Mouse (Mus musculus): ENCODE measurements around the gene Atp8a2.

Gene Atp8a2

DNA sequence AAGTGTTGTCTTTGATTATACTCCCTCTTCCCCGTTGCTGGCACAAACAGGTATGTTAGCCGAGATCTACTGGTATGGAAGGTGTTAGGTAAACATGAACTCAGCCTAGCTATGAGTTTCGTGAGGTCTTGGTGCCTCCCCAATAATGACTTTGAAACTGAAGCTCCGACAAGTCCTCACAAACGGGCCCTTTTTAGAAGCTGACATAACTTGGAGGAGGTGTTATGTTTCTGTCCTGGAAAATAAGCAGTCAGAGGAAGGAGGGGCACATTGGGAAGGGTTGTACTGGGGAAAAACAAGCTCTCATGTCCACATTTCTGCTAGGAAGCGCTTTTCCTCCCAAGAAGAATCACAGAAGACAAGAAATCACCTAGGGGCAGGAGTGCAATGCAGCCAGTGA lies 540.4 kb downstream of the Atp8a2 start:
- in situ Hi-C loops (cut with MboI, MseI): no loop called here

DNA sequence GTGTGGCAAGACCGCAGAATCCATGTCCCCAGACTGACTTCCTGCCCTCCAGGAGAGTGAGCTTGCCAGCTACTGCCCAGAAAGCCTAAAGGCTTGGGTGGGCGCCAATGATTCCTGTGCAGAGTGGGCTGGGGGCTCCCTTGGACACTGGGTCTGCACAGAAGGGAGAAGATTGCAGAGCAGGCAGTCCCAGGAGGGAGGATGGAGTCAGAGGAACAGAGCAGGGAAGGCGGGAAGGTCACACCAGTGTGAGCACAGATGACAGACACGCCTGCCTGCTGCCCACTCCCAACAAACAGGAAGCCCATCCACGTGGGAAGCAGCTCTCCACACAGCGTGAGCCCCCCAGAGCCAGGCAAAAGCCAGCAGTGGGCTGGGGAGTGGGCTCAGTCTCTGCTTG lies 547.6 kb downstream of the Atp8a2 start:
- in situ Hi-C loops (cut with MboI, MseI): no loop called here

DNA sequence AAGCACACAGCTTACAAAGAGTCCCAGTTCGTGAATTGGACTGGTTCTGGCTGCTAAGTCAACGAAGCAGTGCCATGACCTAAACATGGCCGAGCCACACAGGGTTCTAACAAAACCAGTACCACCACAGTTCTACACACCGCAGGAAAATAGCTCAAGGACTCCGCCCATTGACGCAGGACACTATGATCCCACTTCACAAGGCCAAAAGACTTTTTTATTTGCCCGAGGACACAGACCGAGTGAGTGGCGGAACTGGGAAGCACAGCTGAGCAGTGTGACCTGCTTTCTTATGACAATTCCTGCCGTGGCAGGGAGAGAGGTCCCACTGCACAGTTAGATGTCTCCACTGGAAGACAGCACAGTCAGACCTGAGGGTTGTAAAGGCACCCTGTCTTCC lies 548.4 kb downstream of the Atp8a2 start:
- in situ Hi-C loops (cut with MboI, MseI): no loop called here

DNA sequence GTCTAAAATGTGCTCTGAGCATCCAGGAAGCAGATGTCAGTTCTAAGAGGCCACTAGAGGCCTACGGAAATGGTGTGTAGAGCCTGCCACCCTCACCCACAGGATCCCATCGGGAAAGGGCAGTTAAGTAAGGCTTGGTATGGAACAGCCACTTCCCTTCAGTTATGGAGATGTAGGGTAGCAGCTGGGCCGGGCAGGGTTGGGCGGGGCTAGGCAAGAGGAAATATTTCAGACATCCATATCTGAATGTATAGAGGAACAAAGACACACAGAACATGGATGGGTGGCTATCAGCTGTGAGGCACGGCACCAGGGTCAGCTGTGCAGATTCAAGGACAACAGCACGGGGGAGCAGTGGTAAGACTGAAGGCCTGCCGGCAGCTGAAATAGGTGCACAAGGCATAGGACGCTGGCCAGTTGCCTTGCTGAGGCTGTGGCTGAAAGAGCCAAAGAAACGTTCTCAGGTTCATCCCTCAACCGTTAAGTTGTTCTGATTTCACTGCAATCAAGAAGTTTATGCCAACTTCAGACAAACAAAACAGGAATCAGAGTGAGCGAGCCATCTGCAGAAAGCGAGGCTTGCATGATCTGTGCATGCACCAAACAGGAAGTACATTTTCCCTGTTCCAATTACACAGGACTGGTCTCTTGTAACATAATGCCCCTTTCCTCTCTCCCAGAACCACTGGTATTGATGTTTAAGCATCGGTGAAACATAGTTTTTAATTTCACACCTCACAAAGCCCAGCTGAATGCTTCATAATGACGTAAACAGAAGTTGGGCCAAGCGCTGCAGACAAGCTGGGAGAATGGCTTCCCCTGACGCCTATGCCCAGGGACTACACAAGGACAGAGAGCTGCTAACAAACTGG lies 549.9 kb downstream of the Atp8a2 start:
- in situ Hi-C loops (cut with MboI, MseI): no loop called here

DNA sequence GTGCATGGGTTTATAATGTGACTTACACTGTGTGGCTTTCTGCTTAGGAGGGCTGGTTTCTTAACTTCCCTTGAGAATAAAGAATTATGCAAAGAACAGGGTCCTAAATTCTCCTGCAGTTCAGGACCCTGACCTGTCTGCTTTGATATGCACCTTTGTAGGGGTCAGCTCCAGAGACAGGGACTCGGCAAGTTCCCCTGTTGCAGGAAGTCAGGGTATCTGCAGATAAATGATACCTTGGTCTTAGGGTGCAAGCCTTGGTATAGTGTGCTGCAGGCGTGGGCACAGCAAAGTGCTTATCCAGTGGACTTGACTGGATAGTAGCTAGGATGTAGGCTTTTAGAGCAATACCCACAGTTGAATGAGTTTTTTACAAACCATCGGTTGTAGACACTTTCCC lies 552.1 kb downstream of the Atp8a2 start:
- in situ Hi-C loops (cut with MboI, MseI): no loop called here

DNA sequence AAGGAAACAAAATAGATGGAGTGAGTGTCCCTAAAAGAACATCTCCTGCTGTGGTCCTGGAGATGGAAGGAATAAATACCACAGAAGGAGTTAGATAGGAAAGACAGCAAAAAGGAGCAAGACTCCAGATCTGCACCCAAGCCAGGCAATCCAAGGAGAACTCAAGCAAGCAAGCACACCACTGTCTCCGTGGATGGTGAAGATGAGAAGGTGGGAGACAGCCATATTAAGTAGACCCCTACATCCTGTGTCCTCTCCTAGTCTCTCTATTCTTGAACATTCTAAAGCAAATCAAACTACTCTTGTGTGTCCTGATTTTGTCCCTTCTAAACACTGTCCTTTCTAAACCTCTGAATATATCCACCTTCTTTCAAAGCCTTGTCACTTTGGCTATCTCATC lies 552.8 kb downstream of the Atp8a2 start:
- in situ Hi-C loops (cut with MboI, MseI): no loop called here

DNA sequence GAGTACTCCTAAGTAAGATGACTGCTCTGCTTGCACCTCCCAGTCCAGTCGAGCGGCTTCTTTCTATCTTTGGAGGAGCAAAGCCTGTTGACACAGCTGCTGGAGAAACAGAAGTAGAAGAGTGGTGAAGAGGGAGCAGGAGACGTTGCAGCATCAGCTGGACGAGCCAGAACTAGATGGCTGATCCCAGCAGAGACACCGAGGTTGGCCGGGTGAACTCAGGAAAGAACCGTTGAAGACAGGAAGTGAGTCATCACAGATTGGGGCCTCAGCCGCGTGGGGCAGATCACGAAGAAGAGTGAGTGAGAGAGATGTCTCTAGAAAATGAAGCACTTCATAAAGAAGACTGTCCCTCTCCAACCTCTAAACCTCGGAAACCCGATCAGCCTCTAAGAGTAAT lies 553.4 kb downstream of the Atp8a2 start:
- in situ Hi-C loops (cut with MboI, MseI): no loop called here

DNA sequence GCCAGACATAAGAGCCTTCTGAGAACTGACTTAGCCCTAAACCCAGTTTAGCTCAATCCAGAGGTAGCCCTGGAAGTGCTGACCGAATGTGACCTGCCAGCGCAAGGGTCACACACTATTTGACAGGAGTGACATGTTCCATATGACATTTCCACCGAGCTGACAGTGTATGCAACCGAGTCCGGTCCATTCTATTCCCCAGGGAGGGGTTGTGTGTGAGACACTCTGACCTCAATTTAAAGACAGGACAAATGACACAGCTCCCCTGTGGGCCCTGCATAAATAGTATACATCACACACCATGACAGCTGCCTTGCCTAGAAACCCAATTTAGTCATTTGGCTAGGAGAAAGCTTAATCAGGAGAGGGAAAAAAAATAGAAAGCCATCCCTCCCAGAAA lies 555.1 kb downstream of the Atp8a2 start:
- in situ Hi-C loops (cut with MboI, MseI): no loop called here

DNA sequence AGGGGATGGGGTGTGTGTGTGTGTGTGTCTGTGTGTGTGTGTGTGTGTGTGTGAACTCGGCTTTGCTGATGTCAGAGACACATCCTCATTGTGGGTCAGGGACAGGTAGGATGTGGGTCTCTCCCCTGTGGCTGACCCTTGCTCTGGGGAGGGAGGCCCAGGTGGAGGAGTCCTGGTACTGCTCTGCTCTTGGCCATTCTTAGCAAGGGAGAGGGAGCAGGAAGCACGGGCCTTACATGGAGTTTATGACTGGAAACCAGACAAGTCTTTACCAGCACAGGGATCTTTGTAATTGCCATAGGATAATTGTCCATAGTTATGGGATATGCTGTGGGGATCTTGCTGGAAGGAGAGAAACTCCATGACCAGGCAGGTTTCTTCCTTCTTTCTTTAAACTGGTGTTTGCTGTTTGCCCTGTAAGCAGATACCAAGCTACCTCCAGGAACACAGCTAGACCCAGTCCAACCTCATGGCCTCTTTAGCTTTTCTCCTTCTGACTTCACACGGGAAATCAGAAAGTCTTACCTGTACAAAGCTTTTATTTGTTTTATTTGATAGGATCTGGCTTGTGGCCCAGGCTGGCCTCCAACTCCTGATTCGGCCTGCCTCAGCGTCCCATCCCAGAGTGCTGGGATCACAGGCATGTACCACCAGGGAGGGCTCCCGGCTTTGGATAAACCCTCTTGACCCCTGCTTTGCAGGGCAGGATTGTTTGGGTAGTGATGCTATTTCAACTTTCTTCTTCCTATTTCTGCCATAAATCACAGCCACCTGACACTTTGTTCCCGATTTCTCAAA lies 557.9 kb downstream of the Atp8a2 start:
- in situ Hi-C loops (cut with MboI, MseI): no loop called here

DNA sequence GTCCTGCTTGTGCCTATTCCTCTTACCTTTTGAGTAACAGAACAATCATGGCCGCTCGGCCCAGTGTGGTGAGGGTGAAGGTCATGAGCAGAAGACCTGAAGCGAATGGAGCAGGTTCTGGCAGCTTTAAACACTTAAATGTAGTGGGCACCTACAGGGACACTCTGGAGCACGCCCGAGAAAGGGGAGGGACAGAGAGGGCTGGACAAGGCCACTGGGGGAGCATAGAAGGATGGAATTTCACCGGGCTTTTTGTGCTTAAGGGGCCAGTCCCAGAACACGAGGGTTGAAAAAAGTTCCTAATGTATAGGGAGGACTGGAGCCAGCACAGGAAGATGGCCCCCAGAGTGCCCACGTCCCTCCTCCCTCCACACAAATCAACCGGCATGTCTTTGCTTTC lies 563.0 kb downstream of the Atp8a2 start:
- in situ Hi-C loops (cut with MboI, MseI): no loop called here

DNA sequence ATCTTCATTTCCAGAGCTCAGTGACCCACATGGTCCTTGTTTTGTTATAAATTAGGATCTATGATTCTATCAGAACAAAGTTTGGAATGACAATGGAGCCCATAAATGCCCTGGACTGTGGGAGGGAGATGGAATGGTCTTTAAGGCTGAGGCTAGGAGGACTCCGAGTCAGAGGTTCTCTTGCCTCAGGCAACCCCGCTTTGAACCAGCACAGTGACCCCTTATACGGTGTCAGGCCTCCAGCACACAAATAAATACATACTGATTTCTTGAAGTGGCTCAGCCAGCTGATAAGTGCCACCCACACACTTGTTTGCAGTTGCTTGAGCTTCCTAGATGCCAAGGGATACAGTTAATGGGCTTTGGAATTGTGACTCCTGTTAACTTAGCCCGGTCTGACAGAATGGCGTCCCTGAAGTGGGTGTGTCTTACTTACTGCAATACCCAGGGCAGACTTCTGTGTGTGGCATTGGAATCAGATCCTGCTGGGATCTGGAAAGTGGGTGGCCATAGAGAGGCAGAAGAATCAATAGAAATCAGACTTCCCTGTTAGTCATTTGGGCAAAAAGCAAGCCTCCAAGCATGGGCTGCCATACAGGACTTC lies 563.6 kb downstream of the Atp8a2 start:
- in situ Hi-C loops (cut with MboI, MseI): no loop called here

DNA sequence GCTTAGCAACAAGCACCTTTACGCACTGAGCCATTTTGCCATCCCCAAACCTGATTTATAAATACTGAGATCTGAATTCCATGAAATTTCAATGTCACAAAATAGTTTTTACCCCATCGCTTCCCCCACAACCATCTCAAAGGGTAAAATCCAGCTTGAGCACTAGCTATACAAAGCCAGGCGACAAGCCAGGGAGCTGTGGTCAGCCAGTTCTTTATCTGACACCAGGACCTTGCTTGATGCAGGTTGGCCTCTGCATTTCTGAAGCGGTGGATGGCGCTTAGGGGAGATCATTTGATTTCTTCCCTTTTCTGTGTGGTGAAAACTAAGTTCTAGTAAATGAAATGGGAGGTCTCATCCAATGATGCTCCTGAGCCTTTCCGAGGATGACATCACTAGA lies 564.9 kb downstream of the Atp8a2 start:
- in situ Hi-C loops (cut with MboI, MseI): no loop called here

DNA sequence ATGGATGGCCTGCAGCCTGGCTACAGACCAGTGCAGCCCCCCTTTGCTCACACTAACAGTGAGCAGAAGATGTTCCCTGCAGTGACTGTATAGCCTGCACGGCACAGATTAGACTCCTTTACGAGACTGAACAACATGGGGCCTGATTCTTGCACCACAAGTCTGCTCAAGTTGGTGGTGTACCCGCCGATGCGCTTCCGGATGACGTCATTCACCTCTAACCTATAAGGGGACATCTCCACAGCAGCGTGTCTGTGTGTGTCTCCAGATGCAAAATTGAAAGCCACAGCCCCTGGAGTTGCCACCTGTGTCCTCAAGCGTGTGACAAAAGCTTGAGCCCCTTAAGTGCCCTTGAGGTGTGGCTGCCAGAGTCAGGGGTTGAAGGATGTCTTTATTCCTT lies 566.9 kb downstream of the Atp8a2 start:
- in situ Hi-C loops (cut with MboI, MseI): no loop called here

DNA sequence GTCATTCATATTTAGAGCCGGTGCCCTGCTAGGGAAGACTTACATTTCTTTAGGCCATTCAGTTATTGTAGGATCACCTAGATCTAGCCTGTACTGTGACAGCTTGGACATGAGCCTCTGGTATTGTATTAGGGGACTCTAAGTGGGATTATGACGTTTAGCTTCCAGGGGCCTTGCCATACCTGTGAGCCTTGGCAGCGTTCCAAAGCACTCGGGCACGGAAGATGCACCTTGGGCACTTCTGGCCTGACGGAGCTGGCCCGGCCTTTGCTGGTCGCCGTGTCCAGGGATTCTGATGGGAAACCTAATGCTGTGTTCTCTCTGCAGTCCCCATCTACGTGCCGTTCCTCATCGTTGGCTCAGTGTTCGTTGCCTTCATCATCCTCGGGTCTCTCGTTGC lies 567.7 kb downstream of the Atp8a2 start:
- in situ Hi-C loops (cut with MboI, MseI): loop anchor here (10.0 kb wide), 1 partner anchor 315 kb away; no protein-coding TSS in a partner anchor

DNA sequence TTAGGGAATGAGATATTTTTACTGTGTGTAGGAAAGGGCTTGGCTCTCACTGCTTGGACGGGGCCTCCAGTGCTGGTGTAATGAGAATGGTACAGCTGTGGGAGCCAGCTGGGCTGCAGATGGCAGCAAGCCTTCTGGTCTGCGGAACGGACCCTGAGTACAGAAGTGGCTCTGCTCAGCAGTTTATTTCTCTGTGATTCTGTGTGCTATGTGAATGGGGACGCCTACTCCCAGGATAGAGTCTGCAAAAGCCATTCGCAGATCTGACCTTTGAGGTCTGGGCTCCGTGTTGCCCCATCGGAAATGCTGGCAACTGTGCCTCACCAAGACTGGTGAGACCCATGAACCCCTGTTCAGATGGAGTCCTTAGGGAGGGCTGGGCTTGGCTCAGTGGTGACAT lies 569.2 kb downstream of the Atp8a2 start:
- in situ Hi-C loops (cut with MboI, MseI): loop anchor here (10.0 kb wide), 1 partner anchor 317 kb away; no protein-coding TSS in a partner anchor

DNA sequence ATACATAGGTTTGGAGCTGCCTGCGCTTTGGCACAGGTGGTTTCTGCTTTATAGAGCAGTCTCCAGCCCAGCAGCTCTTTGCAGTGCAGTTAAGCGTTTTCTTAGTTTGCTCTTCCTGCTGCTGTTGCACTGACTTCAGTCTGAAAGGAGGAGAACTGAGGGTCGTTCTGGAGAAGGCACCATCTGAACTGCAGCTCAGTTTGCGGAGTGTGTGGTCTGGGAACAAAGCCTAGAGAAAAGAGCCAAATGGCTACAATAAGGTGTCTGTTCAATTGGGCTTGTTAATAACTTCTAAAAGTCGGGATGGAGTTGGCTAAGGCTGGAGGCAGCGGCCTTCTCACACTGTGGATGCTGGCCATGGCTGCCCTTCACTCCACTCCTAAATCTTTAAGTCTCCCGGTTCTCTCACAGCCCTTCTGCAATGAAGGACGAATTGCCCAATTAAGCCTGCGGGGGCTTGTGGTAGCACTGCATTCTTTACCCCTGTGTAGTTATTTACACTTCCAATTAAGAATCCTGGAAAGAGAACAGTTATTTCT lies 569.8 kb downstream of the Atp8a2 start:
- in situ Hi-C loops (cut with MboI, MseI): loop anchor here (10.0 kb wide), 1 partner anchor 318 kb away; no protein-coding TSS in a partner anchor

DNA sequence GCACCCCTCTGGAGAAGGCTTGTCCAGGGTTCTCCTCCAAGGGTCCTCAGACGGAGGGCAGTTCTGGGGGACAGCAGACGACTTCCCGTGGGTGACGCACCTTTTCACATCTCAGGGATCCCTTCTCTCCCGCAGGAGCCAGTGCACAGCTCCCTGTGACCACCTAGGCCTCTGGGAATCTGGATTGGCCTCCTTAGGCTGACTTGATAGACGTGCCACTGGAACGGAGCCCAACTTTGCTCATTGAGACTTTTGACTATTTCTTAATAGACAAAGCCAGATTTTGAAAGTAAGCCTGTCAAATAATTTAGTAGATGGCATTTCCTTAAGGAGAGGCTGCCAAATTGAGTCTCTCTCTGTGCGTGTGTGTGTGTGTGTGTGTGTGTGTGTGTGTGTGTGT lies 570.3 kb downstream of the Atp8a2 start:
- in situ Hi-C loops (cut with MboI, MseI): loop anchor here (10.0 kb wide), 1 partner anchor 318 kb away; no protein-coding TSS in a partner anchor

DNA sequence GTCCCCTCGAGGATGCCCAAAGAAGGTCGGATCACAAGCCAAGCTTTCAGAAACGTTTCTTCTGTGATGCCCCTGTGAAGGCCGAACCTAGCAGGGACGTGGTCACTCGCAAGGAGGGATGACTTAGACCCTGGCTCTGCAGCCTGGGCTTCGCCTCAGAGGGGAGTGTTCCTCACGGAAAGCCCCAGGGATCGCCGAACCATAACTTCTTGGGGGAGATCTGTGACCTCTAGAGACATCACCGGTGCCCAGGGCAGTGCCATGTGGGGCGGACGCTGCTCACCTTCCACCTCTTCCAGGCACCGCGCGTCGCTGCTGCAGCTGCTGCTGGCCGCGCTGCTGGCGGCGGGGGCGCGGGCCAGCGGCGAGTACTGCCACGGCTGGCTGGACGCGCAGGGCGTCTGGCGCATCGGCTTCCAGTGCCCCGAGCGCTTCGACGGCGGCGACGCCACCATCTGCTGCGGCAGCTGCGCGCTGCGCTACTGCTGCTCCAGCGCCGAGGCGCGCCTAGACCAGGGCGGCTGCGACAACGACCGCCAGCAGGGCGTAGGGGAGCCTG lies 571.1 kb downstream of the Atp8a2 start:
- in situ Hi-C loops (cut with MboI, MseI): loop anchor here (10.0 kb wide), 1 partner anchor 319 kb away; no protein-coding TSS in a partner anchor

DNA sequence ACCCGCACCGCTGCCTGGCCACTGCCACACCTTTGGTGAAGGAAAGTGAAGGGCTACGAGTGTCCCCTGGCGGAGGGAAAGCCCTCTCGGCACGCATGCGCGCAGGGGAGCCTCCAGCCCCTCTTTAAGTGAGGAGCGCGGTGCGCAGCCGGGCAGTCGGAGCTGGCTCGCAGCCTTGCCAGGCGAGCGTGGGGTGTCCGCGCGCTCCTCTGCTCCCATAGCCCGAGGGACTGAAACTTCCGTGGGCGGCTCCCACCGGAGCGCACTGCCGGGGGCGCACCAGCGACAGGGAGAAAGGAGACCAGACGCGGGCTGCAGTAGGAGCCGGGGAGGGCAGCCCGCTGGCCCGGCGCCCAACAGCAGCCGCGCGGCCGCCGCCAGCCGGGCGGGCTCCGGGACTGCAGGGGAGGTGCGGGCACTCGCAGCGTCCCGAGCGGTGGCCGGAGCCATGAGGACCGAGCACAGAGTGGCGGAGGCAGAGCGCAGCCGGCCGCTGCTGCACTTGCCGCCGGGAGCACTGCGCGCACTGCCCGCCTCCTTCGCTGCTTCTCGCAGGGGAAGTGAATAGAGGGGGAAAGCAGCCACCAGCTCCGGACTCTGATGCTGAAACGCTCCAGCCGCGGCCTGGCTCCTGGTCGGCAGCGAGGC lies 571.7 kb downstream of the Atp8a2 start, which contains the start of gene Shisa2:
TSS of gene Shisa2 (plus strand) at position 151 of the 648 bp plus-strand sequence.
- in situ Hi-C loops (cut with MboI, MseI): loop anchor here (10.0 kb wide), 1 partner anchor 320 kb away; no protein-coding TSS in a partner anchor

DNA sequence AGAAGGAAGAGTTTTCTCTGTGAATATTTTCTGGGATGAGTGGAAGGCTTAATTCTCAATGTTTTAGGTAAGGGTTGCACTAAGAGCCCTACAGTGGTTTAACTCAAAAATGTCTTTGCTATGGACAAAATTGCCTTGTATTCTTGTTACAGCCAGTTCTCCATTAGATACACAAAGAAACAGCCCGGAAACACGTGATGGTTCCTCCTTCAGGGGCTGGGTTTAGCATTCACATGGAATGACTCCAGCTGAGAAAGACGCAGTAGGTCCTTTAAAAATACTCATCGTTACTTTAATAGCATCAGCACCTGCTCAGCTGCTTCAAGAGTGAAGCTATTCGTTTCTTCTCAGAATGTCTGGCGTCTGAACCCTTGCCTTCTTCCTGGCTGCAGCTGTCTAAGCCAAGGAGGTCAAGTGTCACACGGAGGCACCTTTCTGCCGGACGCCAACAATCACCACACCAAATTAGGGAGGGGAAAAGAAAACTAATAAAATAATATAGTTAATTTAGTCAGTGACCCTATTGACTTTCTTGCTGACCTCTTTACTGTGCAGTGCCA lies 572.6 kb downstream of the Atp8a2 start:
- in situ Hi-C loops (cut with MboI, MseI): loop anchor here (10.0 kb wide), 1 partner anchor 320 kb away; no protein-coding TSS in a partner anchor

All from T-helper 2 cell (primary cell).